Mouse (Mus musculus) ES-E14 (cell line): ENCODE results near the gene Hbs1l. TPM values are rescaled to one million over a fixed set of nuclear protein-coding genes. Genes with fewer than 3 reads are reported as not detected.
A peak's percentile ranks its signal among the peaks of the same experiment; 100 is the strongest.

ENCODE experiments used
- DNase-seq: peaks from one replicate; pipeline ENCODE4 v3.0.0-alpha.2; 2013; ENCODE audit warnings: low read depth, low spot score
- H3K27ac ChIP-seq: 2 replicates; pipeline ENCODE4 v1.5.1; 2012; ENCODE audit warnings: low read depth, mild to moderate bottlenecking, low read length, moderate library complexity, mixed read lengths; ENCODE audit not compliant: poor library complexity, insufficient read depth, severe bottlenecking
- H3K36me3 ChIP-seq: 2 replicates; pipeline ENCODE4 v1.6.1; 2012; ENCODE audit warnings: mild to moderate bottlenecking, low read length, moderate library complexity, mixed read lengths; ENCODE audit not compliant: control insufficient read depth, poor library complexity, insufficient read depth, severe bottlenecking
- H3K4me1 ChIP-seq, 2 experiments: fragments of 150-350 bp in 1 of 2; sonication (generic) in 1 of 2; 2 replicates each; pipeline ENCODE4 v1.6.1; 2012; ENCODE audit warnings: low read length in 2 of 2, mild to moderate bottlenecking in 1 of 2, mixed read lengths in 1 of 2; ENCODE audit not compliant: control insufficient read depth in 2 of 2, insufficient read depth in 2 of 2, poor library complexity in 1 of 2
- H3K4me3 ChIP-seq, 2 experiments: fragments of 150-350 bp in 1 of 2; sonication (generic) in 1 of 2; 2 replicates each; pipeline ENCODE4 v1.5.1; 2012; ENCODE audit warnings: low read length in 2 of 2, low read depth in 1 of 2, mild to moderate bottlenecking in 1 of 2, mixed read lengths in 1 of 2; ENCODE audit not compliant: insufficient read depth in 1 of 2, poor library complexity in 1 of 2, severe bottlenecking in 1 of 2
- H3K9ac ChIP-seq: 2 replicates; pipeline ENCODE4 v1.6.1; 2012; ENCODE audit warnings: low read depth, mild to moderate bottlenecking, low read length, mixed read lengths; ENCODE audit not compliant: poor library complexity, insufficient read depth, severe bottlenecking
- H3K9me3 ChIP-seq: fragments of 150-350 bp; sonication (generic); 2 replicates; pipeline ENCODE4 v1.6.1; 2012; ENCODE audit warnings: low read depth, mild to moderate bottlenecking, low read length; ENCODE audit not compliant: control insufficient read depth, insufficient read depth
- CHD2 ChIP-seq: IDR thresholded peaks from 2 replicates; pipeline ENCODE4 v1.6.1; 2014; ENCODE audit warnings: mild to moderate bottlenecking, low read depth, low read length, inconsistent platforms
- HCFC1 ChIP-seq: IDR thresholded peaks from 2 replicates; pipeline ENCODE4 v1.6.1; 2012; ENCODE audit warnings: low read length, inconsistent platforms, borderline replicate concordance; ENCODE audit not compliant: insufficient read depth
- MAFK ChIP-seq: IDR thresholded peaks from 2 replicates; pipeline ENCODE4 v1.6.1; 2014; ENCODE audit warnings: mild to moderate bottlenecking, low read depth, low read length, inconsistent platforms; ENCODE audit not compliant: insufficient read depth
- ZC3H11A ChIP-seq: IDR thresholded peaks from 2 replicates; pipeline ENCODE4 v1.6.1; 2012; ENCODE audit warnings: low read depth, mild to moderate bottlenecking, inconsistent platforms, low read length, borderline replicate concordance
- ZNF384 ChIP-seq: IDR thresholded peaks from 2 replicates; pipeline ENCODE4 v1.6.1; 2012; ENCODE audit warnings: low read depth, low read length, inconsistent platforms
- in situ Hi-C, 2 experiments: fragments of 600-800 bp; cut with MboI; formaldehyde crosslinking; loops; one replicate each; pipeline ENCODE4 v1.15.1; 2025; ENCODE audit warnings: low sequenced_read_pairs in 2 of 2, inconsistent platforms in 1 of 2; ENCODE audit not compliant: unreplicated experiment in 2 of 2
- total RNA-seq: library from RNA; depleted of rRNA; stranded (reverse); fragments of 300-350 nt; gene quantifications from 2 replicates; pipeline ENCODE4 v1.2.3, GENCODE M21; 2012

Gene Hbs1l
- total RNA-seq, 1 experiment = 90.0 TPM

DNA sequence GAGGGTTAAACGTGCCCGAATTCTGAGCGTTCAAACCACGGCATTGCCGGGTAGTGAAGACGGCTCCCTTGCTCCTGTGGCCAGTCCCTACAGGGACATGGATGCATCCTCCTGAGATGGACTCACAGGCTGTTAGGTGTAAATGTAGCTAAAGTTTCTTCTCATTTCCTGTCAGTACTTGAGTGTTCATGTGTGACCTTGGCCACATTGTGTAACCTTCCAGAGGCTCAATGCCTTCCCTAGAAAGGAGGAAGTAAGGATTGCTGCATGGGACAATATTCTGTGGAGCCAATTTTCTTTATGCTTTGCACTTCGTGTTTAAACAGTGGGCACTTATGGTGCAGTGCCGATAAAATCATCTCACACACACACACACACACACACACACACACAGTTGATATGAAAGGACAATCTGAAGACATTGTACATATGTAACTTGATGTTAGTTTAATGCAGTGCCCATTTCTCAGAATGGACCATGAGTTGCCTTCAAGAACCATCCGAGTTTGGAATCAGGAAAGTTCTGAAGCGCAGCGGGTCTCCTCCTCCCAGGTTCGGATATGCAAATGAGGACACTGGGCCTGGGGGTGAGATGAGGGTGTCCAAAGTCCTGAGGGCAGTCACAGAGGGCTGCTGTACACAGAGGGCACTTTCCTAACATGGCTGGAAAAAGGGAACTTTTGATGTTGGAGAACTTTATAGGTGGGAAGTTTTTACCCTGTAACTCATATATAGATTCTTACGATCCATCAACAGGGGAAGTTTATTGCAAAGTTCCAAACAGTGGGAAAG, 81.1 kb downstream of the Hbs1l start, which contains the start of gene Aldh8a1:
Gene Aldh8a1, plus strand, starts transcription at position 610 of the 792 bp plus-strand sequence.
- no peak for TF ChIP-seq CHD2
- TF ChIP-seq ZNF384 = no peak
- TF ChIP-seq MAFK = no peak
- no peak for TF ChIP-seq ZC3H11A
- TF ChIP-seq HCFC1 = no peak
- no peaks in the 10 kb centered on the region for H3K9me3 ChIP-seq
- no peak within 1 kb of the TSS for H3K4me3 ChIP-seq
- H3K9ac ChIP-seq = no peak within 1 kb of the TSS
- in situ Hi-C loops = no loop called here
- no peaks in the 10 kb centered on the region for H3K36me3 ChIP-seq
- H3K4me1 ChIP-seq = no peaks in the 10 kb centered on the region
- DNase-seq = no peak
- no peak within 1 kb of the TSS for H3K27ac ChIP-seq

DNA sequence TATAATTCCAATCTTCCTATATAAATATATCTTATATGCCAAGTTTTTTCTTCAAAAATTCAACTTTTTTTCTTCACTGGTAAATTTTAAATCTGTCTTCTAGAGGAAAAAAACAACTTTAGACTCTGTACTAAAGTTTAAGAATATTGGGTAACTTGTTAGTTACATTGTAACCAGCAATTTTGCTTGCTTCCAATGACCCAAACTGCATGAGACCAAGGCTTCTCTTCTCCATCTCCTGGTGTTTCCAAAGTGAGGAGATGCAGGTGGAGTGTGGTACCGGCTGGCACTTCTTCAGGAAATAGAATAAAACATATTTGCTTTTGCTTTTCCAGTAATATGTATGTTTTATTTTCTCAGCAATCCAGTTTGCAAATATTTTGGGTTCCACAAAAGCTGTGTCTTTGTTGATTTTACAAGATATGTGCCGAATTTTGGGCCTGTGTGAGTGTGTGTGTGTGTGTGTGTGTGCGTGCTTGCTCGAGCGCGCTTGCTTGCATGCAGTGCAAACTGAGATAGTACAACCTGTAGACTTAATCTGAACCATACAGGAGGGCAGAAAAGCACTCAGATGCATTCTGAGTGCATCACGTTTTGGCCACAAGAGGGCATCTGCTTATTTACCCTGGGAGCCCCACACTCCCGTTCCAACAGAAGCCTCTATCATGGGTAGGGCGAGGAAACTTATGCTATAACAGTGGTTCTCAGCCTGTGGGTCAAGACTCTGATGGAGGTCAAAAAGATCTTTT, 82.6 kb downstream of the Hbs1l start:
- Histone ChIP-seq H3K4me3 (no peak overlapping the region), H3K9ac (no peak overlapping the region), H3K27ac (no peak overlapping the region), H3K4me1 (no peaks in the 10 kb centered on the region), H3K36me3 (no peaks in the 10 kb centered on the region), H3K9me3 (no peaks in the 10 kb centered on the region)
- DNase-seq = peak; percentile 35
- in situ Hi-C loops = no loop called here
- TF ChIP-seq ZC3H11A (peak; percentile 45; the same call in 1 of the 2 replicates), CHD2 (no peak)

DNA sequence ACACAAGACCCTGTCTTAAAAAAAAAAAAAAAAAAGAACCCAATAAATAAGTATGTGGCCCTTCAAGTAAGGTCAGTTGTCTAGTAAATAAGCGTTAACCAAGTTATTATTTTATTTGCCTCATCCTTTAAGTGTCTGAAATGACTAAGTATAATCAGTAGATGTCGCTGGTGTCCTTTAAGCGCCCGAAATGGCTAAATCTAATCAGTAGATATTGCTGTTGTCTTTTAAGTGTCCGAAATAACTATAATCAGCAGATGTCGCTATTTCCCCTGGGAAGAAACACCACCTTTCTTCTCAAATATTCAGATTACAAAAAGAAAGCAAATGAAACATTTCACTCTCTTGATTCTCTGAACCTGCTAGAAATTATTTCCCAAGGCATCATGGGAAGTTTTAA, 87.1 kb downstream of the Hbs1l start:
- DNase-seq = peak; percentile 39
- Histone ChIP-seq H3K27ac (no peak overlapping the region), H3K4me3 (no peak overlapping the region), H3K9me3 (no peaks in the 10 kb centered on the region), H3K9ac (no peak overlapping the region), H3K4me1 (no peaks in the 10 kb centered on the region), H3K36me3 (no peaks in the 10 kb centered on the region)
- in situ Hi-C loops = loop anchor here (5.0 to 10.0 kb wide), 2 partner anchors 622 to 624 kb away; no protein-coding TSS in a partner anchor
- no peak for TF ChIP-seq HCFC1
- TF ChIP-seq MAFK = no peak
- TF ChIP-seq ZNF384 = no peak
- peak; percentile 91 for TF ChIP-seq ZC3H11A
- no peak for TF ChIP-seq CHD2

DNA sequence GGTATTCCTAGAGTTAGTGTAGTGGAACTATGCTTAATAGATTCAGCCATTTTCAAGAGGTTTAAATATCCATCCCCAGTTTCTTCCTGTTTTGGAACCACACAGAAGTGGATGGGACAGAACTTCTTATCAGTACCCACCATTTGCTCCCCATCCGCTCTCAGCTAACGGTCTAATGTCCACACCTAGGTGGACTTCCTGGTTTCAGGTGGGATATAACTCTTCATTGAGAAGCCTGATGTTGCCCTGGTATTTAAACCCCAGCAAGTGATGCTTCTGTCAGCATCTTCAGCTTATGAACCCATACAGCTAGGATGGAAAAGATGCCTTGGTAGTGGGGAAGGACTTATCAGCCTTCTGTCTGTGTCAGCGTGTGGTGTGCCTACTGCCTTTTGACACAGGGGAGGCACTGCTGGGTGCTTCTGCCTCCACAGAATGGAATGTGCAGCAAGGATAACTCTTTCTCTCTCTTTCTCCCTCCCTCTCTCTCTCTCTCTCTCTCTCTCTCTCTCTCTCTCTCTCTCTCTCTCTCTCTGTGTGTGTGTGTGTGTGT, 89.4 kb downstream of the Hbs1l start:
- in situ Hi-C loops = loop anchor here in 1 of 2 experiments (10.0 kb wide), 1 partner anchor 620 kb away; no protein-coding TSS in a partner anchor
- DNase-seq = no peak
- no peak overlapping the region for H3K4me3 ChIP-seq
- H3K27ac ChIP-seq = no peak overlapping the region
- TF ChIP-seq CHD2 = no peak
- TF ChIP-seq ZNF384 = no peak
- no peak for TF ChIP-seq HCFC1
- no peak for TF ChIP-seq ZC3H11A
- no peak for TF ChIP-seq MAFK
- no peak overlapping the region for H3K9ac ChIP-seq
- H3K36me3 ChIP-seq = no peaks in the 10 kb centered on the region
- no peaks in the 10 kb centered on the region for H3K9me3 ChIP-seq
- H3K4me1 ChIP-seq = no peaks in the 10 kb centered on the region
